Mouse (Mus musculus): Measurements from ENCODE around the gene Vmn1r55. TPM values are rescaled to one million over a fixed set of nuclear protein-coding genes. Genes with fewer than 3 reads are reported as not detected.
"Not testable (repeated sequence)": the region's sequence is repeated elsewhere in the genome, so short reads cannot be mapped to it uniquely, and the experiment has no call there.

The Vmn1r55 gene
- total RNA-seq, 2 experiments from 2014 or later: not detected

DNA sequence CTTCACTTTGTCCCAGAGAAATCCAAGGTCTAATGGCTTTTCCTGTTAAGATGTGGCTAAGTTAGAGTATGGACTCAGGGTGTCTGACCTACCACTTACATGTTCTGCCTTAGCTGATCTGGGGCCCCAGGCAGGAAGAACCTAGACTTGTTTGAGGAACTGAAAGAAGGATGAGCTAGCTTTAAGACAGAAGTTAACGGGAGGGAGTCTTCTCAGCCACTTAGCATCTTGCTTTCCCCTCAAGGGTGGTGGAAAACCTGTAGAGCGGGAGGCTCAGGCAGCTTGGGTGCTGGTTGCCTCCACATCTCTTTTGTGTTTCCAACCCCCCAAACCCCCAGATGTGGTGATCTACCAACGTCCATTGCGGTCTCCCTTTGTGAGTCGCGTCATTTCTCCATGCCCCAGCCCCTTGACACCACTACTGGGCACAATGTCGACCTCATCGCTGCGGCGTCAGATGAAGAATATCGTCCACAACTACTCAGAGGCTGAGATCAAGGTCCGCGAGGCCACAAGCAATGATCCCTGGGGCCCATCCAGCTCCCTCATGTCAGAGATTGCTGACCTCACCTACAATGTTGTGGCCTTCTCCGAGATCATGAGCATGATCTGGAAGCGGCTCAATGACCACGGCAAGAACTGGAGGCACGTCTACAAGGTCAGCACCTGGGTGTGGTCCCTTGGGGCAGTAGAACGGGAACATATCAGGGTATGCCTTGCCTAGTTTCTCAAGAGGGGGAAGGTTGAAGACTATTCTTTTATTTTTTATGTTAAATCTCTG, 66.0 kb downstream of the Vmn1r55 start:
- intact Hi-C loops (cut with DNase I): loop anchor here (5.0 kb wide), 1 partner anchor 39 kb away; no protein-coding TSS in a partner anchor

DNA sequence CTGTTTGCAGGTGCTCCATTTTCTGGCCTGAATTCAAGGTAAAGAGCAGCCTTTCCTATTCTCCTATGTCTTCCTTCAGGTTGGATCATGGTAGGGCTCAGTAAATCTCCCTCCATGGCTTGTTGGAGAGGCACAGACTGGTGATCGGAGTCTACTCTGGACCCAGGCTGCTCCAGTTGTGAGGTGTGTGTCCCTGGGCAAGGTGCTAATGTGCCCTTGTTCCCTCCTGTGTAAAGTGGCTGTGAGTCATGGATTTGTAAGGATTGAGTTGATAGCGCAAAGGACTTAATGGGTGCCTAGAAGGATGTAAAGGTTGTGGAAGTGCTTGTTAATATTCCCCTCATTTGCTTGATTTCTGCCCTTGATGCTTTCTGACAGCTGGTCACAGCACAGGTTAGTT, 67.5 kb downstream of the Vmn1r55 start:
- intact Hi-C loops (cut with DNase I): loop anchor here (5.0 kb wide), 1 partner anchor 40 kb away; no protein-coding TSS in a partner anchor
- no peak for DNase-seq (ENCODE audit: low spot score)

More for the DNA sequence above, 66.0 kb downstream of the Vmn1r55 start:
- DNase-seq (ENCODE audit: low spot score): no peak

DNA sequence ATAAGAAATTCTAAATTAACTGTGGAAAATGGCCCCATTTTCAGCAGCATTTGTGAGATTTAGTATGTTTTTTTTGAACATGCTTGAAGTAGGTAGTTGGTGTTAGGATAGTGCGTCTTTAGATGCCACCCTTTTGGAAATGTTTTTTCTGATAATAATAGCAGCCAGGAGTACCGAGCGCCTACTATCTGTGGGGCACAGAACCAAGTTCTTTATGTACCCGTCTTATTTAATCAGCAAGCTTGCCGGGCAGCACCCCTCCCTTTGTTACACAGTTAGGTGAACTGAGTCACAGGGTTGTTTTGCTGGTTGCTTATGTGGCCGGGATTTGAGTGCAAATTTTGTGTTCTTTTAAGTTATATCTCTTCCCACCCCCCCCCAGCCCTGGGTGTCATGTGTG, 68.2 kb downstream of the Vmn1r55 start:
- DNase-seq (ENCODE audit: low spot score): no peak
- intact Hi-C loops (cut with DNase I): loop anchor here (5.0 kb wide), 1 partner anchor 41 kb away; no protein-coding TSS in a partner anchor

DNA sequence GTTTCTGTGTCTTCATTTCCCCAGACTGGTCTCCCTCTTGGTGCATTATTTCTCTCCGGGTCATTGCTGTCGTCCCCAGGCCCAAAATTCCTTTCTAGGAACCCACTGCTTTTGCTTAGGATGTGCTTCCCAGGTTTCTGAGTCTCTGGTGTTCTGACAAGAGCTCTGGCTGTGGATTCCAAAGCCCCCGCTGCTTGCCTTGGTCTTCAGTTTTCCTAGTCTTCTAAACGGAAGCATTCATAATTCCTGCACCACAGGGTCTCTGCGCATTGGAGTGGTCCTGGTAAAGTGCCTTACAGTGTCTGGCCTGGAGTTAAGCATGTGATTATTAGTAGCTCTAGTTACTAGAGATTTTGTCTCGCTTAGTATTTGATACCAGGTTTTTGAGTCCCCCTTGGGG, 68.7 kb downstream of the Vmn1r55 start:
- no peak for DNase-seq (ENCODE audit: low spot score)
- intact Hi-C loops (cut with DNase I): loop anchor here (1.0 to 5.0 kb wide), 2 partner anchors 19 to 41 kb away; partner anchors contain the start of gene U2af2

DNA sequence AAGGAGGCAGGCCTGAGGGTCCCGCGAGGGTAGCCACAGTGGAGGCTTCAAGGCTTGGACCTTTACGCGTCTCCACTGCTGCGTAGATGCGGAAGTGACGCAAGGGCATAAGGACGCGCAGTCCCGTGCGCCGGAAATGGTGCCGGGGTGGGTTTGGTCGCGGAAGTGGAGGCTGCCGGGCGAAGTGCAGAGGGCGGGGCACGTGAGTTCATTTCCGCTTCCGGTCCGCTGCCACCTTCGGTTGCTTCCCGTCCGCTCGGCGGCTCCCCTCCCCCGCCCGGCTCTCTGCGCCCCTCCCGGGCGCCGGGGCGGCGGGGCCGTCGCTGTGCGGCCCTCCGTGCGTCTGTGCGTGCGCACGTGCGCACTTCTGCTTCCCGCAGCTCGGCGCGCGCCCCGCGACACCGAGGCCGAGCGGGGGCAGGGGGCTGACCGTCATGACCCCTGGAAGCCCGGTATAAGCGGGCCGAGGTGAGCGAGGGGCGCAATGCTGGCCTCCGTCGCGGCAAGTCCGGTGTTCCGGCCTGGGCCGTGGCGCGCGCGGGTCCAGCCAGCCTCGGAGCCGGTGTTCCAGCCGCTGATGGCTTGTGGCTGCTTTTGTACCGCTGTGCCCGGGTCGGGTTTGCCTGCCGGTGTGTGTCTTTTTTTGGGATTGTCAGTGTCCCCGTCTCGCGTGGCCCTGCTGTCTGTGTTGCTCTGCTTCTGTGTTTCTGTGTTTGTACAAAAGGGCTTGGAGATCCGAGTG, 69.3 kb downstream of the Vmn1r55 start, which contains the start of gene Epn1:
TSS of gene Epn1 (plus strand) at position 226 of the 742 bp plus-strand sequence.
- intact Hi-C loops (cut with DNase I): loop anchor here (1.0 to 5.0 kb wide), 2 partner anchors 18 to 42 kb away; partner anchors contain the start of gene U2af2
- DNase-seq (ENCODE audit: low spot score): peak; percentile 91

DNA sequence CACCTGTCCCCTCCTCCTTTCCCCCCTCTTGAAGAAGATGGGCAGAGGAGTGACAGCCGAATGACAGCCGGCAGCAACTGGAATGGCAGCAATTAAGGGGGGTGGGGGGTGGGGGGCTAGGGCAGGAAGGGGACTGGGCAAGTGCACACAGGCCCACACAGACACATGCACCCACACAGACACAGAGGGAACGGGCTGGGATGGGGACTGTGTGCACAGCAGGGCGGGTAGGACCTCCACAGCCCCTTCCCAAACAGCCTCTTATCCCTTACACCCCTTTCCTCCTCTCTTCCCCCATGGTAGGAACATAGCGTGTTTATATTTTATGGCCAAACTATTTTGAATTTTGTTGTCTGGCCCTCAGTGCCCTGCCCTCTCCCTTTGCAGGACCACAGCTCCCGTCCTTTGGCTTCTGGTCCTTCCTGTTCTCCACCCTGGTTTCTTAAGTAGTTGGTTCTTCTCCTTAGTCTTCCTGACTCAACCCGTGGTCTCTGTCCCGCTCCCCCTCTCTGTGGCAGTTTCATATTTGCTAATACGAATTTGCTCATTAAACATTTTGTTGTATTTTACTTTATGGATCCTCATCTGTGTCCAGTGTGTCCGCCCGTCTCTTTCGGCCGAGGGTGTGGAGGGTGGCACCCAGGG, 70.0 kb downstream of the Vmn1r55 start:
- not testable (repeated sequence) for DNase-seq (ENCODE audit: low spot score)
- intact Hi-C loops (cut with DNase I): loop anchor here (1.0 to 10.0 kb wide), 3 partner anchors 17 to 935 kb away; partner anchors contain the start of gene U2af2

Small RNA genes within 50 kb of the gene (microRNA-seq; reads per million reads assigned to microRNA genes)
- gene Gm26217: not detected

Other genes with a start within 250 kb of the Vmn1r55 start
- gene Gm36210, start 243.2 kb downstream of the Vmn1r55 start, total RNA-seq (2021): not detected
- 1 to 10 TPM; 7.9 to 8.1 TPM for gene Zfp628, start 234.5 kb downstream of the Vmn1r55 start, total RNA-seq (2021)
- 1 to 10 TPM; 3.8 to 5.4 TPM for gene Nat14, start 227.6 kb downstream of the Vmn1r55 start, total RNA-seq (2021)
- 1 to 10 TPM; 3.8 to 4.3 TPM for gene Ssc5d, start 223.9 kb downstream of the Vmn1r55 start, total RNA-seq (2021)
- 10 to 100 TPM; 22.4 to 28.7 TPM for gene Sbk2, start 185.3 kb downstream of the Vmn1r55 start, total RNA-seq (2021)
- 10 to 100 TPM; 46.1 to 48.7 TPM for gene Sbk3, start 178.5 kb downstream of the Vmn1r55 start, total RNA-seq (2021)
- gene Zfp579, start 153.5 kb downstream of the Vmn1r55 start, total RNA-seq (2021): 10 to 100 TPM; 14.9 to 18.0 TPM
- gene Zfp524, start 135.3 kb downstream of the Vmn1r55 start, total RNA-seq (2021): 1 to 10 TPM; 8.7 to 9.0 TPM
- 10 to 100 TPM; 13.6 to 24.2 TPM for gene Fiz1, start 135.0 kb downstream of the Vmn1r55 start, total RNA-seq (2021)
- gene Gm44973, start 134.2 kb downstream of the Vmn1r55 start, total RNA-seq (2021): not detected
- 10 to 100 TPM; 12.8 to 15.4 TPM for gene Zfp865, start 129.3 kb downstream of the Vmn1r55 start, total RNA-seq (2021)
- under 1 TPM; 0.28 to 0.31 TPM for gene Ccdc106, start 129.1 kb downstream of the Vmn1r55 start, total RNA-seq (2021)
- not detected for gene 4632433K11Rik, start 115.6 kb downstream of the Vmn1r55 start, total RNA-seq (2021)
- 1 to 10 TPM; 5.3 to 6.1 TPM for gene Zfp784, start 111.2 kb downstream of the Vmn1r55 start, total RNA-seq (2021)
- 1 to 10 TPM; 5.6 to 5.8 TPM for gene Zfp580, start 98.1 kb downstream of the Vmn1r55 start, total RNA-seq (2021)
- gene U2af2, start 87.5 kb downstream of the Vmn1r55 start, total RNA-seq (2021): 10 to 100 TPM; 66.9 to 71.1 TPM
- 100 to 1,000 TPM; 178 to 187 TPM for gene Epn1, start 69.4 kb downstream of the Vmn1r55 start, total RNA-seq (2021)
- gene Rfpl4, start 32.7 kb downstream of the Vmn1r55 start, total RNA-seq (2021): not detected
- gene Rasl2-9, start 23.7 kb downstream of the Vmn1r55 start, total RNA-seq (2021): 1 to 10 TPM; 5.8 to 6.2 TPM
- gene Vmn1r56, start 47.1 kb upstream of the Vmn1r55 start, total RNA-seq (2021): not detected
- gene Vmn1r57, start 68.8 kb upstream of the Vmn1r55 start, total RNA-seq (2021): not detected
- not detected for gene Gm5065, start 200.9 kb upstream of the Vmn1r55 start, total RNA-seq (2021)
- gene Nlrp2, start 201.4 kb upstream of the Vmn1r55 start, total RNA-seq (2021): not detected